Mouse (Mus musculus): ENCODE measurements around the gene Ccdc170. TPM values are rescaled to one million over a fixed set of nuclear protein-coding genes. Genes with fewer than 3 reads are reported as not detected.
"Not testable (repeated sequence)": the region's sequence is repeated elsewhere in the genome, so short reads cannot be mapped to it uniquely, and the experiment has no call there.

The Ccdc170 gene
- polyA plus RNA-seq (2015; fragmentation: Nextera tagmentation; extraction: Ambion mirVana), result 0.25 and 0.45 TPM in 2 replicates

DNA sequence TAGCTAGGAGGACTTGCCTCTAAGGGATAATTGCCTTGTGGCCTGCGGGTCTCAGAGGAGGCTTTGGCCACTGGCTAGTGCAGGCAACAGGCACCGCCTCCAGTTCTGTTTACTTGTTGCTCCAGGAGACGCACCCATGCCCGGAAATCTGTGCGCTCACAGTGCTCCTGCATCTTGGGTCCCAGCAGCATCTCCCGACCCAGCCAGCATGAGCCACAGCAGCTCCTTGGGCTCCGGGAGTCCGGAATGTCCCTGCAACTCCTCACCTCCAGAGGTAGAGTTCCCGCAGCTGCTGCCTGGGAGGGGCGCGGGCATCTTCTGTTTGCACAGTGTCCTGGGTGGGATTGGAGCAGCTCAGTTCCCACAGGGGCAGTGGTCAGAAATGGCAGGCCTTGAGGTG, at the start of gene Ccdc170:
Gene Ccdc170, plus strand, starts transcription at position 148 of the 400 bp plus-strand sequence.
- H3K4me2 ChIP-seq, result no peak within 1 kb of the TSS
- no peaks in the 10 kb centered on the region for H3K4me1 ChIP-seq
- H3K27ac ChIP-seq, result no peak within 1 kb of the TSS
- 26% methylated on average over 11 of the region's 11 CpGs for WGBS
- no peaks in the 10 kb centered on the region for H3K27me3 ChIP-seq
- no peaks in the 10 kb centered on the region for H3K36me3 ChIP-seq (ENCODE audit: poor library complexity, severe bottlenecking)
- no peak within 1 kb of the TSS for H3K4me3 ChIP-seq
- no peak within 1 kb of the TSS for H3K9ac ChIP-seq
- ATAC-seq, result no peak
- H3K9me3 ChIP-seq (replicated peaks), result no peaks in the 10 kb centered on the region

DNA sequence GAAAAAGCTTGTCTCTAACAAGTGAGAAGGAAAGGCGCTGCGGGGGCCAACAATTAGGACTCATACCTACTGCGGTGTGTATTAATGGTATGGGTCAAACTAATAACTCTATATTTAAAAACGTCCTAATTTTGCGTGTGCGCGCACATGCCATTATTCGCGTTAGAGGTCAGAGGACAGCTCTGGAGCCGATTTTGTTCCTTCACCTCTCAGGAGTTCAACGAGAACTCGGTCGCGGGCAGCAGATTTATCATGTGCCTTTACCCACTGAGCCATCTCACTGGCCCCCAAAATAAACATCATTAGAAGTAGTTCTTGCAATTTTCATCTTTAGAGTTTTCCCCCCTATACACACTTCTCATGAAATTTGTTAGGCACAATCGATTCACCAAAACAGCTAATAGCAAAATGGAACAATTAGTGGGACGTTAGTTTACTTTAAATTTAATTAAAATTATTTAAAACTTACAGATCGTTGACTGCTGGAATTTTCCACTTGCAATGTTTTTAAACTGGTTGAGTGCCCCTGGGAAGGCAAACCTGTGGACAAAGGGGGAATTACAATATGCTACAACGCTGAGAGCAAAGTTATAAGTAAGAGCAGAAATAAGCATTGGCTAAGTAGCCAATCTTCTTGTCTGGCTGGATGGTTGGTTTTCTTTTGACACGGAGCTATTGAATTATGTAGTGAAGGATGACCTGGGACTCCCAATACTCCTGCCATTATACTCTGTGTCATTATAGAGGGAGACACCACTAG, 49.1 kb upstream of the Ccdc170 start:
- Histone ChIP-seq H3K9ac (peak overlapping the region; percentile 74), H3K4me3 (peak overlapping the region; percentile 61), H3K36me3 (ENCODE audit: poor library complexity, severe bottlenecking) (0 out of 2 replicates have a peak, but pooled peaks cover 15% of the 10 kb centered on the region), H3K4me1 (peaks cover 20% of the 10 kb centered on the region), H3K4me2 (peak overlapping the region; percentile 62), H3K9me3 (replicated peaks) (no peaks in the 10 kb centered on the region), H3K27me3 (no peaks in the 10 kb centered on the region), H3K27ac (peak overlapping the region; percentile 65; the same call in 1 of the 2 replicates)
- no peak; the same call in 1 of the 2 replicates for ATAC-seq
- WGBS, result 11% methylated on average over 19 of the region's 19 CpGs

DNA sequence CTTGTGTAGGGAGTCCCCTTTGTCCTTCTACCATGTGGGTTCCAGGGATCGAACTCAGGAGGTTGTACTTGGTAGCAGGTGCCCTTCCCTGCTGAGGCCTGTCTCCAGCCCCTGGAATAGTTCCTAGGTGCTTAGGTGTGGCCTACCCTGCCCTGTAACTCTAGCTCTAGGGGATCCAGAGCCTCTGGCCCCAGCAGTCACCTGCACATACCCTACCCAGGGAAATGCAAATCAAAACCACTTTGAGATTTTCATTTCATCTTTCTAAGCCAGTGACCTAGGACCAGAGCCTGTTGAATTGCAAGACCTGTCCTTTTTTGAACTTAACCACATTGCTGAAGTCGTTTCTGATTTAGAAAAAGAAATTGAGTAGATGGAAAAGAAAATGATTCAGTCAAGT, 48.4 kb upstream of the Ccdc170 start:
- H3K4me3 ChIP-seq; H3K9me3 ChIP-seq (replicated peaks); H3K9ac ChIP-seq; ATAC-seq; H3K27me3 ChIP-seq; H3K27ac ChIP-seq: not testable (repeated sequence)
- WGBS, result 96% methylated on average over 2 of the region's 2 CpGs
- Histone ChIP-seq H3K4me2 (peak overlapping the region; percentile 62; the same call in 1 of the 2 replicates), H3K4me1 (peaks cover 20% of the 10 kb centered on the region), H3K36me3 (ENCODE audit: poor library complexity, severe bottlenecking) (peaks cover 21% of the 10 kb centered on the region; the same call in 1 of the 2 replicates)

DNA sequence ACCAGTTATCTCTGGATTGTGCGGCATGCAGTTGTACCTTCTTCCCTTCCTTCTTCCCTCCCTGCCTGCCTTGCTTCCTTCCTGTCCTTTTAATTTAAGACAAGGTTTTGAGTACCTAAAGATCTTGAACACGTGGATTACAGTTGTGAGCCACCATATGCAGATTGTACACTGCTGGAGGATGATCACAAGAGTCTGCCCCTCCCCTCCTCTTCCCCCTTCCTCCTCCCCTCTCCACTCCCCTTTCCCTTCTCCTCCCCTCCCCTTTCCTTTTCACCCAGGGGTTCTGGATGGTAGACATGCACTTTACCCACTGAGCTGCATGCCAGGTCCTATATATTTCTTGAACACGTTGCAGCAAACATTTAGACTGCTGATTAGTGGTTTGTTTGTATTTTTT, 46.9 kb upstream of the Ccdc170 start:
- ATAC-seq, result no peak
- WGBS, result 87% methylated on average over 3 of the region's 3 CpGs
- Histone ChIP-seq H3K27ac (no peak overlapping the region), H3K4me3 (no peak overlapping the region), H3K9me3 (replicated peaks) (no peaks in the 10 kb centered on the region), H3K9ac (no peak overlapping the region), H3K4me1 (peaks cover 20% of the 10 kb centered on the region), H3K27me3 (no peaks in the 10 kb centered on the region), H3K36me3 (ENCODE audit: poor library complexity, severe bottlenecking) (peaks cover 35% of the 10 kb centered on the region), H3K4me2 (no peak overlapping the region)

DNA sequence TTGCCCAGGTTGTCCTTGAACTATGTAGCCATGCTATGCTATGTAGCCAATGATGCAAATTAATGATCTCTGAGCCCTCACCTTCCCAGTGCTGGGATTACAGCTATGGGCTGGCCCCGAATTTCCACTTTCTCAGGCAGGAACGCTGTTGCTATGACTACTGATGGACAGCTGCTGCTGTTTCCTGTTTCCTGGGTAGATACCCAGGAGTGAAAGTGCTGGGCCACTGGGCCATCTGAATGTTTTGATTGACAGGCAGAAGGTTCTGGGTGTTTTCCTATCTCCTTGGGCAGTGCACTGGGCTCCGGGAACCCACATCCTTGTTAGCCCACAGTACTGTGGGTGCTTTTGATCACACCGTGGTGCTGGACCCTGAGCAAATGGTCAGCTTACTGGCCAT, 25.9 kb upstream of the Ccdc170 start:
- H3K27ac ChIP-seq, result no peak overlapping the region
- peaks cover 35% of the 10 kb centered on the region for H3K36me3 ChIP-seq (ENCODE audit: poor library complexity, severe bottlenecking)
- H3K4me1 ChIP-seq, result no peaks in the 10 kb centered on the region
- no peak overlapping the region for H3K4me2 ChIP-seq
- H3K9ac ChIP-seq, result no peak overlapping the region
- H3K9me3 ChIP-seq (replicated peaks), result no peaks in the 10 kb centered on the region
- H3K4me3 ChIP-seq, result no peak overlapping the region
- H3K27me3 ChIP-seq, result no peaks in the 10 kb centered on the region
- ATAC-seq, result no peak
- 88% methylated on average over 4 of the region's 4 CpGs for WGBS

DNA sequence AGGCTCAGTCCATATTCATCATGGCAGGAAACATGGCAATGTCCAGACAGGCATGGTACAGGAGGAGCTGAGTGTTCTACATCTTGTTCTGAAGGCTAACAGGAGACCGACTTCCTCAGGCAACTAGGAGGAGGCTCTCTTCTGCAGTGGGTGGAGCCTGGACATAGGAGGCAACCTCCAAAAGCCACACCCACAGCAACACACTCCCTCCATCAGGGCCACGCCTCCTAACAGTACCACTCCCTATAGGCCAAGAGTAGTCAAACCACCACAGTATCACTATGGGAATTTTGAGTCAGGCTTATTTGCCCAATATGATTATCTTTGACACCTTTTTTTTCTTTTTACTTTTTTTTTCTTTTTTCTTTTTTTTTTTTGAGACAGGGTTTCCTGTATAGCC, 22.1 kb upstream of the Ccdc170 start:
- Histone ChIP-seq H3K36me3 (ENCODE audit: poor library complexity, severe bottlenecking) (peaks cover 10% of the 10 kb centered on the region), H3K4me3 (no peak overlapping the region), H3K27me3 (no peaks in the 10 kb centered on the region), H3K4me1 (no peaks in the 10 kb centered on the region), H3K27ac (no peak overlapping the region), H3K9ac (no peak overlapping the region), H3K4me2 (no peak overlapping the region), H3K9me3 (replicated peaks) (no peaks in the 10 kb centered on the region)
- no peak for ATAC-seq
- 93% methylated on average over 2 of the region's 2 CpGs for WGBS

DNA sequence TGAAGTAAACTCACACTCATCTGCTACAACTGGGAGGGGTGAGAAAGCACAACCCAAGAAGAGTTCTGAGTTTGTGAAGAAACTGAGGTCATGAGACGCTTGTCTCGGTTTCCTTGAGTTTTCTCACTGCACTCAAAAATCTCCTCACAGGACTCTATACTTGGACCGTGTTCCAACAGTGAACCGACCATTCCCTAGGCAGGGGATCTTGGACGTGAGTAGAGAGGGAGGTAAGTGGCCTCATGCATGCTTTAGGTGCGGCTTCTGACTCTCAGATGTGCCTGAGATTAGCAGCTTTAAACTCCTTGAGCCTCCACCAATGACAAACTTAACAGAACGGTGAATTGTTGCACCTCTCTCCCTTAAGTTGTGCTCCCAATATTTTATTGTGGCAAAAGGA, 16.5 kb upstream of the Ccdc170 start:
- Histone ChIP-seq H3K27ac (no peak overlapping the region), H3K9ac (no peak overlapping the region), H3K4me2 (no peak overlapping the region), H3K36me3 (ENCODE audit: poor library complexity, severe bottlenecking) (no peaks in the 10 kb centered on the region), H3K27me3 (no peaks in the 10 kb centered on the region), H3K9me3 (replicated peaks) (no peaks in the 10 kb centered on the region), H3K4me1 (no peaks in the 10 kb centered on the region), H3K4me3 (no peak overlapping the region)
- WGBS, result 82% methylated on average over 7 of the region's 7 CpGs
- ATAC-seq, result no peak

DNA sequence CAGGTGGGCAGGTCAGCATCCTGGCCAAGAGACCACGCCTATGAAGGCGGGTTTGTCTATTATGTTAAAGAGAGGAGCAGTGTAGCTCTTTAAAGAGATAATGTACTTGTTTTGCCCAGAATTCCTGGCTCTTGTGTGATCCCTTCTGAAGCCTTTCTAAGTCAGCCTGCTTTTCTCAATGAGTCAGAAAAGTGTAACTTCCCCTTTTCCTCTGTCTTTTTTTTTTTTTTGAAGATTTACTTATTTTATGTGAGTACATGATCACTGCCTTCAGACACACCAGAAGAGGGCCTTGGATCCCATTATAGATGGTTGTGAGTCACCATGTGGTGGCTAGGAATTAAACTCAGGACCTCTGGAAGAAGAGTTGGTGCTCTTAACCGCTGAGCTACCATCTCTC, 12.9 kb upstream of the Ccdc170 start:
- H3K36me3 ChIP-seq (ENCODE audit: poor library complexity, severe bottlenecking), result no peaks in the 10 kb centered on the region
- no peak overlapping the region for H3K9ac ChIP-seq
- no peaks in the 10 kb centered on the region for H3K27me3 ChIP-seq
- no peak overlapping the region for H3K4me2 ChIP-seq
- WGBS, result 90% methylated on average over 3 of the region's 3 CpGs
- no peak overlapping the region for H3K27ac ChIP-seq
- no peaks in the 10 kb centered on the region for H3K9me3 ChIP-seq (replicated peaks)
- no peaks in the 10 kb centered on the region for H3K4me1 ChIP-seq
- no peak overlapping the region for H3K4me3 ChIP-seq
- ATAC-seq, result no peak

DNA sequence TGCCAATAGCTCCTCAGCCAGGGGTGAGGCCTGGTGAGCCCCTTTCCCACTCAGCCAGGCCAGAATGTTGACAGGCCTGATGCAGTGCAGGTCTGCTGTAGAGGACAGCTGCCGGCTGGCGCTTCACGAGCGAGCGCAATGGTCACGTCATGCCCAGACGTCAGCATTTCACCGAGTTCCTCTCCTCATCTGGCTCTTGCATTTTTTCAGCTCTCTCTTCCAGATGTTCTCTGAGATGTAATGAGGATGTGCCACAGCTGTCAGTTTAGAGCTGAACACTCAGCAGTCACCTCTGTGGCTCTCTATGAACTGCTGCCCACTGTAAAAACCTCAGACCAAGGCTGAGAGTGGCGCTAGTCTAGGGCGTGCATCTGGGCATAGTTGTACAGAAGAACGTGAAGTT, 8.7 kb upstream of the Ccdc170 start:
- Histone ChIP-seq H3K4me3 (no peak overlapping the region), H3K9ac (no peak overlapping the region), H3K27me3 (no peaks in the 10 kb centered on the region), H3K27ac (no peak overlapping the region), H3K9me3 (replicated peaks) (no peaks in the 10 kb centered on the region), H3K4me1 (no peaks in the 10 kb centered on the region), H3K36me3 (ENCODE audit: poor library complexity, severe bottlenecking) (no peaks in the 10 kb centered on the region), H3K4me2 (no peak overlapping the region)
- WGBS, result 94% methylated on average over 11 of the region's 11 CpGs
- ATAC-seq, result no peak

DNA sequence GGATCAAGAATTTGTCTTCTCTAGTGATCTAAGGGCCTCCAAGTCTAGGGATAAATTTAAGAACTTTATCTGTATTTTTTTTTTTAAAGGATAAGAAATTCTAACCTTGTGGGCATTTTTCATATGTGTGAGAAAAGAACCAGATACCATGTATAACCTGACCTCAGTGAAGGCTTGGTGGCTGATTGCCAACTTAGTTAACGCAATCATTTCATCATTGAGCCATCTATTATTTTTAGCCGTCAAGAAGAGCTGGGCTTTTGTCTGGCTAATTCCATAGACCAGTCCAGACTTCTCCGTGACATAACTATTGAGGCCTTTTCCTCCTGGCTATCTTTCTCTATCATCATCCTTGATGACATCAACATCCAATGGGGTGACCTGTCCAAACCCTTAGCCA, 6.9 kb upstream of the Ccdc170 start:
- H3K36me3 ChIP-seq (ENCODE audit: poor library complexity, severe bottlenecking), result no peaks in the 10 kb centered on the region
- no peak overlapping the region for H3K9ac ChIP-seq
- H3K27ac ChIP-seq, result no peak overlapping the region
- no peak overlapping the region for H3K4me3 ChIP-seq
- 81% methylated on average over 3 of the region's 3 CpGs for WGBS
- ATAC-seq, result no peak
- H3K4me1 ChIP-seq, result no peaks in the 10 kb centered on the region
- no peak overlapping the region for H3K4me2 ChIP-seq
- no peaks in the 10 kb centered on the region for H3K27me3 ChIP-seq
- no peaks in the 10 kb centered on the region for H3K9me3 ChIP-seq (replicated peaks)

DNA sequence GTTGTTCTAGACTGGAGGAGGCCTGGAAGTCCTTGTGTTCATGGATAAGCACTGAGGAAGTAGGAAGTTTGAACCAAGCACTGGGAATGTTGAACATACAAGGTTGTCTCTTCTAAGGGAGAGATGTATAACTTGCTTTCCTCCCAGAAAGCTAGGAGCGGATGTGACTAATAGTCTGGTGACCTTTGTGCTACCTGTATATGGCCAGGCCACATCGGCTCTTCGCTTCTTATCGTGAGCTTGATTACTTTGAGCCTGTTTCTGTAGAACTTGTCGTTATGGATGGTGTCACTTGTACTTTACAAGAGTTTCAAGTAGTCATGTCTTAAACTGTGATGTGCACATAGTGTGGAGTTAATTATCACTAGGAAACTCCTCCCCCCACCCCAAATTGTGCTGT, 5.7 kb upstream of the Ccdc170 start:
- Histone ChIP-seq H3K36me3 (ENCODE audit: poor library complexity, severe bottlenecking) (no peaks in the 10 kb centered on the region), H3K9me3 (replicated peaks) (no peaks in the 10 kb centered on the region), H3K27me3 (no peaks in the 10 kb centered on the region), H3K27ac (no peak overlapping the region), H3K4me1 (no peaks in the 10 kb centered on the region), H3K4me3 (no peak overlapping the region), H3K4me2 (no peak overlapping the region), H3K9ac (no peak overlapping the region)
- no peak for ATAC-seq
- 93% methylated on average over 5 of the region's 5 CpGs for WGBS

DNA sequence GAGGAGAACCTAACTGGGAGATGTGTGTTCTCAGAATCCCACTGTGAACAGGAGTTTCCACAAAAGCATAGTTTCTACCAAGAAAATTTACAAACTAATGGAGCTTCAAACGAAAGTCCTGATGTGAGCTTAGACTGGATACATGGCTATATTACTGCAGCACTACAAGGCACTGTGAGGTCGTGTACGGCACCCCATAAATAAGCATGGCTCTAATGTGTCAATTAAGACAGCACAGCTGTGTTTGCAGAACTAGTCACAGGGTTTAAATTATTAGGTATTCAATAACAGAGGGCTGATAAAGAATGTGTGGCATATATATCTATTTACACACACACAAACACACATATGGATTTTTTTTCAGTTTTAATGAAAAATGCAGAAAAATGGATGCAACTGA, 1.4 kb upstream of the Ccdc170 start:
- Histone ChIP-seq H3K27me3 (no peaks in the 10 kb centered on the region), H3K9me3 (replicated peaks) (no peaks in the 10 kb centered on the region), H3K4me3 (no peak overlapping the region), H3K9ac (no peak overlapping the region), H3K36me3 (ENCODE audit: poor library complexity, severe bottlenecking) (no peaks in the 10 kb centered on the region), H3K27ac (no peak overlapping the region), H3K4me1 (no peaks in the 10 kb centered on the region), H3K4me2 (no peak overlapping the region)
- no peak for ATAC-seq
- WGBS, result 81% methylated on average over 3 of the region's 3 CpGs

DNA sequence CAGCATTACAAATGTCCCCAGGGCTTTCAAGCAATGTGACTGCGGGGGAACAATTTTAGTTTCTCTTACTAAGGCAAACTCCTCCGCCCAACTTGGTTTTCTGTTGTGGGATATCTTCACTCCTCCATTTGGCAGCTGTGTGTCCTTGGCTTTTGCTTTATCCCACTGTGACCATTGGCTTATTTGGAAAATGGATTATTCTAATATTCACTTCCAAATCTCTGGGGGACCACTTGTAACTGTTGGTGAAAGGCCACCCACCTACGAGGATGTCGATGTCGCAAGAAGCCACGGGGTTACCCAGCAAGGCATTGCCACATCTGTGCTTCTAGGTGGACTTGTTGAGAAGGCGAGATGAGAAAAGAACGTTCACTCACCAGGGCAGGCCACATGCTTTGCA, 607 bp upstream of the Ccdc170 start:
- Histone ChIP-seq H3K27me3 (no peaks in the 10 kb centered on the region), H3K4me2 (no peak overlapping the region), H3K36me3 (ENCODE audit: poor library complexity, severe bottlenecking) (no peaks in the 10 kb centered on the region), H3K9ac (no peak overlapping the region), H3K4me1 (no peaks in the 10 kb centered on the region), H3K9me3 (replicated peaks) (no peaks in the 10 kb centered on the region), H3K27ac (no peak overlapping the region), H3K4me3 (no peak overlapping the region)
- no peak for ATAC-seq
- WGBS, result 87% methylated on average over 8 of the region's 8 CpGs

All from forebrain, embryonic 13.5 days (tissue).